Mouse (Mus musculus): ENCODE measurements around the gene Agap2.

GRCm38 (mm10) chr10:127059174-127059967, 15.7 kb upstream of the Agap2 start:
- TF ChIP-seq CTCF (IDR thresholded peaks at IDR 0.05) (no peak), EP300 (IDR thresholded peaks at IDR 0.05) (no peak)

Measured in lung, postnatal 0 days (tissue).